Mouse (Mus musculus): ENCODE measurements around the gene Bcar3. TPM values are rescaled to one million over a fixed set of nuclear protein-coding genes. Genes with fewer than 3 reads are reported as not detected.

Bcar3 gene
- total RNA-seq, 2 experiments from 2014 or later, result 0.34 TPM; not detected in 1

DNA sequence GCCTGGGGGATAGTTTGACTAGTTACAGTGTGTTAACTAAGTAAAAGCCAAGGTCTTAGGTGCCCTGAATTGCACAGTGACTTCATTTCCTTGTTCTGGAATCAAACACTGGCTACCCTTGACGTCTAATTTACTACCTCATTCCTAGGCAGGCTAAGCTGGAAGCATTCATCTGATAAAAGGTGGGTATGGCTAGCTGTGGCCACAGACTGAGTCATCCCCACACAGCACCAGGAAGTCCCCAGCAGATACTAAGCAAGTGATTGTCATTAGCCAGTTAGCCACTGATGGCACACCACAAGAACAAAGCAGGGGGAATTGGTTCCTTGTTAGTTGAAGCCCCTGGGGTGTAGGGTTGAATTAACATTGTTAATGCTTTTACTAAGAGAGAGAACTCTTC is 227.4 kb downstream of the Bcar3 start:
- ATAC-seq (replicated peaks; ENCODE audit: low FRiP score, poor library complexity, severe bottlenecking), result no peak

DNA sequence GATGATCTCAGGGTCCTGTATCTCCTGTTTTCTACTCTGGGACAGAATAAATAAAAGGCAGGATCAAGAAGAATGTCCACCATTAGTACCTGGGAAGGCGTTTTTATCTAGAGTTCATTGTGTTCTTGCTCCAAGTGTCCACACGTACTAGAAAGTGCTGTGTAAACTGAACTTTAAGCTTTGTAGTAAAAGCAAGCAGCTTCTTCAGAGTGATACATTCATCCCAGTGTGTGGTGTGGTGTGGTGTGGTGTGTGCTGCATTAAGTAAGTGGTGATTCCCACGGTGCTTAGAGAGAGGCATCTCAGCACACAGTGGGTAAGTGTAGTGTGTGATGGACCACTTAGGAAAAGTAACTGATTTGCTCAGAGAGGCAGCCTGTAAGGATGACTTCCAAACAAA is 234.5 kb downstream of the Bcar3 start:
- no peak for ATAC-seq (replicated peaks; ENCODE audit: low FRiP score, poor library complexity, severe bottlenecking)

DNA sequence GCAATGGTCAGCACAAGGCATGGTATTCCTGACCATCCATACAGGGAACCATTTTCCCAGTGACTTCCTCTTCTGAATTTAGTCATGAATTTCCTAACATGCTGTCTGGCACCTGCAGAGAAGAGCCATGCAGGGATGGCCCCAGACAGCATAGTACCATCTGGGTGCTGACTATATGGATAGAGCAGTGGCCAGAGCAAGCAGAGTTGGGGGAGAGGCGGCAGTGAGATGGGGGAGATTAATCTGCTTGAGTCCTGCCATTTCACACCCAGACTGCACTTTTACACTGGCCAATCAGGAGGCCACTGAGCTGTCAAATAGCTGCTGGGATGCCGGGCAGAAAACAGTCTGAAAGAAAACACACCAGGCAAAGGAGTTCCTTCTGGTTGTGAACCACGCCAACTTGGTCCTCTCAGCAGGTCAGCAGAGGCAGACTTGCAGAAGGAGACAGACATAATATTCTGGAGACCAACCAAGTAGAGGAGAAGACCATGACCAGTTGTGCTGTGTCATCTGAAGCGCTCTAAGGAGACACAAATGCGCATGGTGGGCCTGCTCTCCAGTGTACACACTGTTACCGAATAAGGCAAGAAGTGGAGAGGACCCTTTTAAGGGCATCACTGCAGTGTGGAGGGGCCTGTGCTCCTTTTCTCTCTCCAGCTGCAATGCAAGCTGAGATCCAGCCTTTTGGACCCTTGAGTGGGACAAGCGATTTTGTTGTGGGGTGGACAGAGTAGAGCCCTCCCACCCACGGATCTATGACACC is 242.2 kb downstream of the Bcar3 start:
- no peak for ATAC-seq (replicated peaks; ENCODE audit: low FRiP score, poor library complexity, severe bottlenecking)

DNA sequence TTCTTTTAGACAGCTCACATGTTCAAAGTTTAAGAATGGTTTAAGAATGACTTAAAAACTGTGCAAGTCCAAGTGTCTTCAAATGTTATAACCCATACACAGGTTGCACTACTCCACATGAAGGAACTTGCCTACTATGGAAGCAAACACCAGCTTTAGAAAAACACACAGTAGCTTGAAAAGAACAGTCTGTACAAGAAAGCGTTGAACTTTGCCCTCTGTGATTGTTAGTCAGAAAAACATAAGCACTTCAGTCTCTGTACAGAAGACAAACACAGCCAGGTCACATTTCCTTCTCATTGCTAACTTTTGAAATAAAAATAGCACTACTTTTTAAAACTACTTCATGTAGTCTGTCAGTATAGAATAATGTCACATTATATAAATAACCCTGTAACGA is 244.9 kb downstream of the Bcar3 start:
- ATAC-seq (replicated peaks; ENCODE audit: low FRiP score, poor library complexity, severe bottlenecking), result no peak

DNA sequence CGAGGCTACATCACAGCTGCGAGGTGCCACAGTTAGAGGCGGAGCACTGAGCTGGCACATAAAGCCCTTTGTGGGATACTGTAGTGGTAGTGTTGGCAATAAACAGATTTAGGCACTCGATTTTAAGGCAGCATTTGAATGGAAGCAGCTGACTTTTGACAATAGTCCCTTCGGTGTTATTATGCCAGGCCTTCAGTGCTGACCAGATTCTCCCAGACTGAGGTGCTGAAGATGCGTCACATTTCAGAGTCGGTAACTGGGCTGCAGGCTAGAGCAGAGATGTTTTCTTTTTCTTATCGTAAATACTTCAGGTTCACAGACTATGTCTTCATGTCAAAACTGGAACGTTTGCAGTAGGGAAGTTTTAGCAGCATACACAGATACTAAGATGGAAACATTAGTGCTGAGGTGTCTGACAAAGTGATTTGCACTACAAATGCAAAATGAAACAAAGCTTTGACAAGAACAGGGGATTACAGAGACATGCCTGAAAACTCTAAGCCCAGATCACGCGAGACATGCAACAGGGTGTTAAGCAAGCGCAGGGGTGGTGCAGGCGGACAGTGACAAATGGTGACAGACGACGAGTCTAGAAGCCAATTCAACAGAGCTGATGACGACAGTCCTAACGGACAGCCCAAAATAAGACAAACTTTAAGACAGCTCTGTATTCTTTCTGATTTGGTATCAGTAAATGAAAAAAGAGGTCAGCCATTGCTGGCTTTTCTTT is 246.2 kb downstream of the Bcar3 start:
- no peak for ATAC-seq (replicated peaks; ENCODE audit: low FRiP score, poor library complexity, severe bottlenecking)

DNA sequence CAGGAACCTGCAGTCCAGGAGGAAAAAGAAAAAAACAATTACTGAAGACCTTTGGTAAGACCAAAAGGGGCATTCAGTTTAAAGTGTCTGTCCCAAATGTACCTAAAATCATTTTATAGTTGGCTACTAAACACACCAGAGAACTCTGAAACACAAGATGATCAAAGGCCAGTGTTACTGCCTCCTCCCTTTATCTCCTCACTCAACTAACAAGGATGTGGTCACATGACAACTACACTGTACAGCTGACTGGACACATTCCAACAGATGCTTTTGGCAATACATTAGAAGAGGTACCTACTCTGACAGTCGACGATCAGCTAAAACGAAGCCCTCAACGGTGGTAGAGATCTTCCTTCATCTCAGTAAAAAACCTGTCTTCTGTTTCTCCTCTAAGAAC is 247.0 kb downstream of the Bcar3 start:
- no peak for ATAC-seq (replicated peaks; ENCODE audit: low FRiP score, poor library complexity, severe bottlenecking)

DNA sequence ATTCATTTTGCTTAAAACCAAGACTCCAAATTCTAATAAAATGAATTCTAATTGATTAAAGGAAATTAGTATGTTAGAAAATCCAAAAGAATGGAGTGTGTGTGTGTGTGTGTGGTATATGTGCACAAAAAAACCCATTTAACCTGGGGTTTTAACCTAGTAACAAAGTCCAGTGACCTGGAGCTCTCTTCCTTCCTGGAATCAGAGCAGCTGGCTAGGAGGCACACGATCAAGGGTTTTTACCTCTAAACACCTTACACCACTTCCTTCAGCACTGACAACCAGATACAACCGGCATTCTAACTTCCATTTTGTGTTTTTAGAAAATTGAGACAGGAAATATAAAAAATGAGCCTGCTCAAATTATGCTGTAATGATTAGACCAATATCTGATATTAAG is 251.4 kb downstream of the Bcar3 start:
- no peak for ATAC-seq (replicated peaks; ENCODE audit: low FRiP score, poor library complexity, severe bottlenecking)

DNA sequence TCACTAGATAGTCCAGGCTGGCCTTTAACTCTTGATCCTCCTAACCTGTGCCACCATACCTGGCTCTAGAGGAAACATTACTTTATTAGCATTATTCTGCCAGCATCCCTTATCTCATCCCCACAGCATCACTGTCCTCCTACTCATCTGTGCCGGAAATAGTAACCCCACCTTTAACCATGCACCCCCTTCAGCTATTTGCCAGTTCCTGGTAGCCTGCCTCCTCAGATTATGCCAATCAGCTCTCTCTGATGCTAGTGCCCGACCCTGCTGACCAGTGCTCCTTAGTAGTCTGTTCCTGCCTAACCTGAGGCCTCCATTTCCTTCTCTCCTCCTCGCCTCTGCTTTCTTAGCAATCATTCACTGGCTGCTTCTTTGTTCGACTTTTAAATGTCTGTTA is 253.5 kb downstream of the Bcar3 start:
- peak; percentile 43; the same call in 1 of the 2 replicates for ATAC-seq (replicated peaks; ENCODE audit: low FRiP score, poor library complexity, severe bottlenecking)

DNA sequence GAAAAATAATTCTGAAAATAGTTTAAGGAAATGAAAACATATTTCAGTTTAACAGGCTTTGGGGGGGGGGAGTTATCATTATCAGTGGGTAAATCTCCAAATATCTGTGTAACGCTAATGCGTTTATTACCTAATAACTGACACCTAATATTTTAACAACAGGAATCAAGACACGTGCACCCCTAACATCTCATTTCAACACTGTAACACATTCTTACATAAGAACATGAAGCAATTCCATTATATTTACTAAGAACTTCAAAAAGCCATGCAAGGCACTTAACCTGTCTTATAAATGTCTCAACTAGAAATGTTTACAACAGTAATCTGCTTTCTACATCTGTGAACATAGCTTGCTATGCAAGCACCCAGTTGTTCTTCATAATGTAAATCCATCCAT is 257.2 kb downstream of the Bcar3 start:
- ATAC-seq (replicated peaks; ENCODE audit: low FRiP score, poor library complexity, severe bottlenecking), result no peak

DNA sequence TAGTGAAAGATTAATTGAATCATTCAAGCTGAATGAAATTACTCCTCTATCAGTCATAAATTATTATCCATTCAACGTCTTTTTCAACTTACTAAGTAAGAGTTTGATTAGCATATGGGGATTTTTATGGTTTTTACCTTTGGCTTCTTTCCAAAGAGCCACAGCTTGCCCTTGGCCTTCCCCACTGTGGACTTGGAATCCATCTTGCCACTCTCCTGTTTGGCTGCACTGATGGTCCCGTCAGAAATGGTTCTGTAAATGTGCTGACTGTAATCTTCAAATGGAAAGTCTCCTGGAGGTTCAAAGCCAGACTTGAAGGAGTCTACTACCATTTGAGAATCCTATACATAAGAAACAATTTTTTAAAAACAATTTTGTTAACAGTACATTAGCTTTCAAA is 263.8 kb downstream of the Bcar3 start:
- ATAC-seq (replicated peaks; ENCODE audit: low FRiP score, poor library complexity, severe bottlenecking), result no peak

DNA sequence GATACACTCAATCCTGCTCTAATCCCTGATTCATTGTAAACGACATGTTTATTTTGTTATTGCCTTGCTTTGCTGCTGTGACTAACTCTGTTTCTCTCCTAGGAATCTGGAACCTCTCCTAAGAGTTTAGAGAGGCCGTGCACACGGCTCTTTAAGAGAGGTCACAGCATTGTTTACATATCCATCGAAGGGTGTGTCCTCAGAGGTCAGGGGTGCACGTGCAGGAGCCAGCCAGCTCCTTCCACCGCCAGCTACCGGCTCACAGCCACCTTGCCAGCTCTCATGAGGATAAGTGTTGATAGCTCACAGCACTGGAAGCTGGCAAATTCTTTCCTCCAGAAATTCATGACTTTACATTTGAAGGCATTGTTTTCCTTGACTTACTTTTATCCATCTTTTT is 271.3 kb downstream of the Bcar3 start:
- no peak for ATAC-seq (replicated peaks; ENCODE audit: low FRiP score, poor library complexity, severe bottlenecking)

DNA sequence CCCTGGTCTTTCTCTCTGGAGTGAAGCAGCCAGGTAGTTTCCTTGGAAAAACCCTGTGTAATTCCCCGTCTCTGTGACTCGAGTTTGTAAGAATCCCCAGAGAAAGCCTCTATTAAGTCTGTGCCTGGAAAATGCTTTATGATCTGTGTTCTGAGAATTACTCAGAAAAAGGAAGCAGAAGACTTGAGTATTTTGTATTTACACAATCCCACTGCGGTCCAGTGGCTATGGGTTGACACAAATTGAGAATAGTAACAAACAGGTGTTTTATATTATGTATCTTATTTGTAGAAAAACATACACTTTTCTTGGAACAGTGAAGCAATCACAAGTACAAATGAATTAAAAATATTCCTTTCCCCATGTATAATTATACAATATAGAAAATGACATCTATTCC is 272.2 kb downstream of the Bcar3 start:
- no peak for ATAC-seq (replicated peaks; ENCODE audit: low FRiP score, poor library complexity, severe bottlenecking)

DNA sequence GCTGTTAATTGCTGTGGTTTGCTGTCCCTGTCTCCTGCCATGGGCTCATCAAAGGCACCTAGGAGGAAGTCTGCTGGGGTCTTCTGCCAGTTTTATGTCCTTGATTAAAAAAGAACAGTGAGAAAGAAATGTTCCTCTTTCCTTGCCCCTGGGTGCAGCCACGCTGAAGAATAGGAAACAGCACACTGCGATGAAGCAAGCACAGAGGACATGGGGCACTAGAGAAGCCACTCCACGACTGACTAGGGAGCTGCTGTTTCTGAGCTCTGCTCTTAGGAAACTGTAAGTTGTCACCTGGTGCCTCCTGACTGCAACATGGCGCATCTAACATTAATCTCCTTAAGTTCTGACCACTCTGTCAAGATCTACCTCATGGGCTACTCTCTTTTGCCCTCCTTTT is 272.6 kb downstream of the Bcar3 start:
- ATAC-seq (replicated peaks; ENCODE audit: low FRiP score, poor library complexity, severe bottlenecking), result no peak

DNA sequence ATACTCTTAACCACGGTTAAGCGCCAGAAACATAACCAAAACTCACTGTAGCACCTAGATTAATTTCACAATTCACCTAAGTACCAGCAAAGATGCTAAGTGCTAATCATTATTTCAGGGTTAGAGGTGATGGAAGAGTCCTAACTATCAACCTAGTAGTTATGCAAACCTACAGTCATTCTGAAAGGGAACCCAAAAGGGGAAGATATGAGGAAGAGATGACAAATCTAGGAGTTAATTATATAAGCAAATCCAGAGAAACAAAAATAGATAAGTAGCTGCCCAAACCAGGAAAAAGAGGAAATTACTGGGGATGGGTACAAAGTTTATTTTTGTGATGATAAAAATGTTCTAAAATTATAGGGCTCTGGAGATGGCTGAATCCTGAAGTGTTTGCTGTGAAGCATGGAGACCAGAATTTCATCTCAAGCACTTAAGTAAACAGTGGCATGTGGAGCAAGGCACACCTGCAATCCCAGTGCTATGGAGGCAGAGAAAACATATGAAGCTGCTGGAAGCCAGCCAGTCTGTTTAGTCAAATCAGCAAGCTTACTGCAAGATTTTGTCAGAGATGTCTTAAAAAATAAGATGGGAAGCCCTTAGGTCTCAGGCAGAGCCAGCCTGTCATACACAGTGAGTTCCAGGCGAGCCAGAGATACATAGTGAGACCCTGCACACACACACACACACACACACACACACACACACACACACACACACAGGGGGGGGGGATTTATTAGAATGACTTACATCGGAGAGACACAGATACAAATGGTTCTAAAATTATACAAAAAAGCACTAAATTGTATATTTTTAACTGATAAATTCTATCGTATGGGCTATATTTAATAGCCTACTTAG is 279.7 kb downstream of the Bcar3 start:
- no peak for ATAC-seq (replicated peaks; ENCODE audit: low FRiP score, poor library complexity, severe bottlenecking)

DNA sequence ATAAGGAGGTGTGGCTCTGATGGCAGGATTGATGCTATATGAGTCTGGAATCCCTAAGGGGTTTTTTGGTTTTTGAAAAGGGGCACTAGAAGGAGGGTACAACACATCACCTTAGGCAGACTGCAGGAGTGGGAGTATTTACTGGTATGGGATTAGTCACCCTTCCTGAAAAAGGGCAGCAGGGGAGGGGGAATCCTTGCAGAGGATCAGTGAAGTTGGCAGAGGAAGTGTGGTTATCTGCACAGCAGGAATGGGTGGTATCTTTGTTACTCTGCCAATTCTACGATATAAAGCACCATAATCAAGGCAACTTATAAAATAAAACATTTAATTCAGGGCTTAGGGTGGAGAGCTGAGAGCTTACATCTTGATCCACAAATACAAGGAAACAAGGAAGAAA is 281.0 kb downstream of the Bcar3 start:
- ATAC-seq (replicated peaks; ENCODE audit: low FRiP score, poor library complexity, severe bottlenecking), result no peak

DNA sequence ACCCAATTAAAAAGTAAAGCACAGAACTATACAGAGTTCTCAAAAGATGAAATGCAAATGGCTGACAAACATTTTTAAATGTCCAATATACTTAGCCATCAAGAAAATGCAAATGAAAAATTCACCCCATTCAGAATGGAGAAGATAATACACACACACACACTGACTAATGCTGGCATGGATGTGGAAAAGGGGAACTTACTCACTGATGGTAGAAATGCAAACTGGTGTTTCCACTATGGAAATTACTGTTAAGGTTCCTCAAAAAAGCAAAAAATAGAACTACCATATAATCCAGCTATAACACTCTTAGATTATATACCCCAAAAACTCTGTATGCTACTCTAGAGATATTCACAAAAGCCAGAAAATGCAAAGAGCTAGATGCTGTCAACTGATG is 283.4 kb downstream of the Bcar3 start:
- no peak for ATAC-seq (replicated peaks; ENCODE audit: low FRiP score, poor library complexity, severe bottlenecking)

Other genes starting within 250 kb of the Bcar3 start
- not detected in 2 replicates for gene Abca4, start 249.7 kb upstream of the Bcar3 start, total RNA-seq (2015; ENCODE audit: low replicate concordance)
- gene Abca4, start 249.7 kb upstream of the Bcar3 start, total RNA-seq (2017; ENCODE audit: low replicate concordance), result 0.51 TPM in 1 of 2 replicates, not detected in the other
- 276 and 381 TPM in 2 replicates for gene Gclm, start 48.6 kb upstream of the Bcar3 start, total RNA-seq (2015; ENCODE audit: low replicate concordance)
- 373 and 560 TPM in 2 replicates for gene Gclm, start 48.6 kb upstream of the Bcar3 start, total RNA-seq (2017; ENCODE audit: low replicate concordance)
- gene Dnttip2, start 19.7 kb upstream of the Bcar3 start, total RNA-seq (2015; ENCODE audit: low replicate concordance), result 32.8 and 70.5 TPM in 2 replicates
- 19.3 and 34.0 TPM in 2 replicates for gene Dnttip2, start 19.7 kb upstream of the Bcar3 start, total RNA-seq (2017; ENCODE audit: low replicate concordance)